Mouse (Mus musculus): ENCODE results near the gene Gpld1.

Gpld1 gene

GRCm38 (mm10) chr13:24942512-24943282 is at the start of gene Gpld1:
Gene Gpld1, plus strand, starts transcription at chr13:24943152.
- DNase-seq: no peak

GRCm38 (mm10) chr13:24893880-24894279 is 49.1 kb upstream of the Gpld1 start:
- no peak for DNase-seq

- no peak for DNase-seq
Measured at GRCm38 (mm10) chr13:24901916-24902315, 41.0 kb upstream of the Gpld1 start.

GRCm38 (mm10) chr13:24903412-24903811 is 39.5 kb upstream of the Gpld1 start:
- no peak for DNase-seq

- no peak for DNase-seq
Measured at GRCm38 (mm10) chr13:24905422-24905821, 37.5 kb upstream of the Gpld1 start.

GRCm38 (mm10) chr13:24906831-24907570 is 36.0 kb upstream of the Gpld1 start:
- DNase-seq: no peak

GRCm38 (mm10) chr13:24909112-24909511 is 33.8 kb upstream of the Gpld1 start:
- DNase-seq: no peak

- DNase-seq: no peak
Measured at GRCm38 (mm10) chr13:24913576-24913975, 29.4 kb upstream of the Gpld1 start.

- no peak for DNase-seq
Measured at GRCm38 (mm10) chr13:24914915-24915314, 28.0 kb upstream of the Gpld1 start.

GRCm38 (mm10) chr13:24915831-24916230 is 27.1 kb upstream of the Gpld1 start:
- DNase-seq: no peak

GRCm38 (mm10) chr13:24920333-24920977 is 22.5 kb upstream of the Gpld1 start:
- DNase-seq: peak; percentile 31 to 42

- peak; percentile 15 to 28 for DNase-seq
Measured at GRCm38 (mm10) chr13:24921281-24921680, 21.7 kb upstream of the Gpld1 start.

- DNase-seq: no peak
Measured at GRCm38 (mm10) chr13:24923991-24924390, 19.0 kb upstream of the Gpld1 start.

GRCm38 (mm10) chr13:24930591-24930990 is 12.4 kb upstream of the Gpld1 start:
- DNase-seq: no peak

GRCm38 (mm10) chr13:24933199-24933598 is 9.8 kb upstream of the Gpld1 start:
- no peak for DNase-seq

GRCm38 (mm10) chr13:24936772-24937107 is 6.2 kb upstream of the Gpld1 start:
- no peak for DNase-seq

GRCm38 (mm10) chr13:24937108-24937838 is 5.7 kb upstream of the Gpld1 start, which contains the start of gene Aldh5a1:
Gene Aldh5a1, minus strand, starts transcription at chr13:24937661.
- DNase-seq: peak; percentile 52 to 59

GRCm38 (mm10) chr13:24937839-24938166 is 5.1 kb upstream of the Gpld1 start:
- no peak for DNase-seq

GRCm38 (mm10) chr13:24938683-24939082 is 4.3 kb upstream of the Gpld1 start:
- peak; percentile 34 to 46 for DNase-seq

GRCm38 (mm10) chr13:24939472-24939871 is 3.5 kb upstream of the Gpld1 start:
- DNase-seq: no peak

GRCm38 (mm10) chr13:24943303-24943702 is 351 bp downstream of the Gpld1 start:
- DNase-seq: no peak

GRCm38 (mm10) chr13:24945567-24945966 is 2.6 kb downstream of the Gpld1 start:
- DNase-seq: no peak

- no peak for DNase-seq
Measured at GRCm38 (mm10) chr13:24947158-24947557, 4.2 kb downstream of the Gpld1 start.

Data from thymus, postnatal 36 days (tissue).